Mouse (Mus musculus) gastrocnemius, postnatal 36 days (tissue): ENCODE results near the gene Mmp2. TPM values are rescaled to one million over a fixed set of nuclear protein-coding genes. Genes with fewer than 3 reads are reported as not detected.
"Not testable (repeated sequence)": the region's sequence is repeated elsewhere in the genome, so short reads cannot be mapped to it uniquely, and the experiment has no call there.

Experiments used
- DNase-seq, 2 experiments: peaks; one replicate each; pipeline ENCODE4 v3.0.0; 2022
- intact Hi-C: fragments of 180-260 bp; cut with DNase I; formaldehyde crosslinking; loops from one replicate; pipeline ENCODE4 v1.15.1; 2025
- long read RNA-seq, 2 experiments: library from polyadenylated mRNA; stranded (forward); transcript quantifications; one replicate each; pipeline ENCODE4 v2.0.0; 2021
- total RNA-seq, 2 experiments: library from RNA; stranded (reverse); gene quantifications; 2 replicates each; pipeline ENCODE4 v1.2.3; 2021

Gene Mmp2
- total RNA-seq, result 10 to 100 TPM; 59.7 to 60.9 TPM
- long read RNA-seq, experiment 1, transcript Mmp2-201 (13 exons, 3,078 nt), result major isoform, 15 of 30 reads
- long read RNA-seq, experiment 1, partial matches to known transcripts, result 6 of 30 reads
- long read RNA-seq, experiment 1, other reads (novel, unspliced or antisense), result 9 of 30 reads
- long read RNA-seq, experiment 2, transcript Mmp2-201 (13 exons, 3,078 nt), result major isoform, 13 of 39 reads
- long read RNA-seq, experiment 2, partial matches to known transcripts, result 14 of 39 reads
- long read RNA-seq, experiment 2, other reads (novel, unspliced or antisense), result 12 of 39 reads

DNA sequence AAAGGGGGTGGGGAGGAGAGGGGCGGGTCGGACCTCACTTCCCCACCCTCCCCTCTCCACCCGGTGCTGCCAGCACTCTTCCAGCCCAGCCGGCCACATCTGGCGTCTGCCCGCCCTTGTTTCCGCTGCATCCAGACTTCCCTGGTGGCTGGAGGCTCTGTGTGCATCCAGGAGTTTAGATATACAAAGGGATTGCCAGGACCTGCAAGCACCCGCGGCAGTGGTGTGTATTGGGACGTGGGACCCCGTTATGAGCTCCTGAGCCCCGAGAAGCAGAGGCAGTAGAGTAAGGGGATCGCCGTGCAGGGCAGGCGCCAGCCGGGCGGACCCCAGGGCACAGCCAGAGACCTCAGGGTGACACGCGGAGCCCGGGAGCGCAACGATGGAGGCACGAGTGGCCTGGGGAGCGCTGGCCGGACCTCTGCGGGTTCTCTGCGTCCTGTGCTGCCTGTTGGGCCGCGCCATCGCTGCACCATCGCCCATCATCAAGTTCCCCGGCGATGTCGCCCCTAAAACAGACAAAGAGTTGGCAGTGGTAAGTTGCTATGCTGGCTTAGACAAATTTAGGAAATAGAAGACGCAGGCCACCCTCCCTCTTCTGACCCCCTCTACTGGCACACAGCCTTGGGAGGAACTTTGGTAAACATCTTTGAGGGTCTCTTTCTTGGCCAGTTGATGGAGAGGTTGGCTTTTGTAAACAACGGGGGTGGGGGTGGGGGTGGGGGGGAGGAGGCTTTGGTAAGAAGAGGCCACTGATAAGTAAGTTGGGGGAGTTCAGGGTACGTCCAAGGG lies at the start of gene Mmp2:
Mmp2 (plus strand) TSS at position 49 of the 792 bp plus-strand sequence.
- DNase-seq, result peak; percentile 61 to 62
- intact Hi-C loops, result no loop called here

DNA sequence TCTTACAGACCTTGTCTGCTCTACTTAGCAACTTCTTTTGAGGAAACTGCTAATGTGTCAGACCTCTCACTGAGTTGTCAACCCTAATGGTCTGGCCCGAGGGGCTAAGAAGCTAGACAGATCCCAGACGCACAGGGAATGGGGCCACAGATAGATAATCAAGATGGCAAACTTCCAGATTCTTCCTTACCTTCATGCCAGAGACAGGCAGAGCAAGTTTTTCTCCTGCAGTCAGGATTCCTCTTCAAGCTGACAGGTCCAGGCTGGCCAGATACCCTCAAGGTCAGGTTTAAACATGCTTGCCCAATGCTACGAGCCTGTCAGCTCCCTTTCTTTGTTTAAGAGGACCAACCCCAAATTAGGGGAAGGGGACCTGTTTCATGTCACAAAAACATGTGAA lies 46.1 kb upstream of the Mmp2 start:
- intact Hi-C loops, result no loop called here
- no peak for DNase-seq

DNA sequence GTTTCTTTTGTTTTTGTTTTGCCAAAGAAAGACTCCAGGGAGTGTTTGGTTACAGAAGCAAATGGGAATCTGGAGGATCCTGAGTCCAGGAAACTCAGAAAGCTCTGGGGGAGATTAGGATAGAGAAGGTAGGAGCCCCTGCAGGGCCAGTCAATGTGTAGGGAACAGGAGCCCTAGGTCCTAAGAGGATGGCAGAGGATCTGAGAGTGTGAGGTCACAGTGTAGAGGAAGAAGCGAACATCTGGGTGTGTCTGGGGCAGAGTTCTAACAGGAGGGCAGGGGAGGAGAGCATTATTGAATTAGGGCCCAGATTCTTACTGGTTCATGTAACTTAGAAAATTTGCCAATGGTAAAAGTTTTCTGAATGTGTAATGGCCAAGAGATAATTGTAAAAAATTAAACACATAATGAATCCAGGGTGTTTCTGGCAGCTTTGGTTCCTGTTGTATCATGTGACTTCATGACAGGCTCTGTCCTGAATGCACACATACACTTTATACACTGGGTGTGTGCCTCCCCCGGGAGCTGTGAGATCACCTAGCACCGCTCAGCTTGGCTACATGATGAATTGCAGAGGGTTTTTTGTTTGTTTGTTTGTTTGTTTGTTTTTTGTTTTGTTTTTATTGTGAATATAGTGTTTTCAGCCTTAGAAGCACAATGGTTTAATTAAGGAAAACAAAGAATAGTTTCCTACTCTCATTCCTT lies 43.0 kb upstream of the Mmp2 start:
- intact Hi-C loops, result no loop called here
- DNase-seq, result no peak

DNA sequence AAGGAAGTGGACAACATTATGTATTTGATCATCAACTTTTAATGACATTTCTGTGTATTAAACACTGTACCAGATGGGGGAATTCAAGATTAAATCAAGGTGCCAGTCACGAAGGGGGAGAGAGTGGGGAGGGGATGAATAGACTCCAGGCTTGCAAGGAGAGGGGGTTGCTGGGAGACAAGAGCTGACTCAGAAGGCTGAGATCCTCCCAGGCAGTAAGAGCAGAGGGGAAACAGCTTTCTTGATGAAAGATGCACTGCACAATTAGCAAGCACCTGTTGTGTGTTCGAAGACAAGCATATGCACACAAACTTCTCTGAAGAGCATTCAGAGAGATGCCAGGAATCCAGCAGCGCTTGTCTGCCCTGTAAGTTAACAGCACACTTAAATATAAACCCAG lies 36.3 kb upstream of the Mmp2 start:
- intact Hi-C loops, result no loop called here

GRCm38 (mm10) chr8:92791999-92792398 lies 35.1 kb upstream of the Mmp2 start:
- intact Hi-C loops, DNase-seq: not testable (repeated sequence)

More for the DNA sequence above, 36.3 kb upstream of the Mmp2 start:
- DNase-seq, result no peak

- intact Hi-C loops, result no loop called here
These were observed 33.1 kb upstream of the Mmp2 start for GRCm38 (mm10) chr8:92793852-92794580.

DNA sequence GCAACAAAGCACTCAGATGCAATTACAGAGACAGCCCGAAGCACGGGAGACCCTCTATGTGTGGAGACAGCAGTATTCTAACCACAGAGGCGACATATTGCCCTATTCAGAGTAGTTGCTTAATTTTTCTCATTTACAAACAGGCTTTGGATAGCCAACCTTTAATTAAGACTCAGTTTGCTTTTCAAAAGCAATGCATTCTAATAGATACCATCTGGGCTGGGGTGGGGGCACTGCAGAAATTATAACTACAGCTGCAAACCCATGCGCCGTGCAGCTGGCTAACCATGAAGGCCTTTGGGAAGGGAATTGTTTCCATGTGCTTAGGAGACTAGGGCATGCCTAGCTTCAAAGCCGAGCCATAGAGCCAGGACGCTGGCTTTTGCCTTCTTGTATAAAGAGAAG lies 29.6 kb upstream of the Mmp2 start:
- DNase-seq, result no peak
- intact Hi-C loops, result no loop called here

More at GRCm38 (mm10) chr8:92793852-92794580, 33.1 kb upstream of the Mmp2 start:
- no peak for DNase-seq

GRCm38 (mm10) chr8:92799406-92799805 lies 27.7 kb upstream of the Mmp2 start:
- DNase-seq, result no peak
- intact Hi-C loops, result no loop called here

GRCm38 (mm10) chr8:92801231-92801630 lies 25.9 kb upstream of the Mmp2 start:
- DNase-seq, result no peak
- intact Hi-C loops, result no loop called here

DNA sequence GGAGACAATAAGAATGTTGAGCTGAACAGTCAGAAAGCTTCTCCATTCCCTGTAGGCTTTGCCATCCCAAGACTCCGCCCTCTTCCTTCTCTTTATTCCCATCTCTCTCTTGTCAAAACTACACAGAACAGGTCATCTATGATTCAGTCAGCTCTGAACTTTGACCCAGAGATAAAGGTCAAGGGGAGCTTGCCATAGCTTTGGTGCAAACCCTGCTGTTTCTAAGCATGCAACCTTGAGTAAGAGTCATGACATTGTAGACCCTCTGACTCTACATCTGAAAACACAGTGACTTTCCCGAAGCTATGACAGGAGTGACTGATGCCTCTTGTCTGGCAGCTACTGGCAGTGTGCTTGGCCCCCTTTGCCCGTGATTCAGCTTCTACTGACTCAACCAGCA lies 24.5 kb upstream of the Mmp2 start:
- DNase-seq, result no peak
- intact Hi-C loops, result no loop called here

DNA sequence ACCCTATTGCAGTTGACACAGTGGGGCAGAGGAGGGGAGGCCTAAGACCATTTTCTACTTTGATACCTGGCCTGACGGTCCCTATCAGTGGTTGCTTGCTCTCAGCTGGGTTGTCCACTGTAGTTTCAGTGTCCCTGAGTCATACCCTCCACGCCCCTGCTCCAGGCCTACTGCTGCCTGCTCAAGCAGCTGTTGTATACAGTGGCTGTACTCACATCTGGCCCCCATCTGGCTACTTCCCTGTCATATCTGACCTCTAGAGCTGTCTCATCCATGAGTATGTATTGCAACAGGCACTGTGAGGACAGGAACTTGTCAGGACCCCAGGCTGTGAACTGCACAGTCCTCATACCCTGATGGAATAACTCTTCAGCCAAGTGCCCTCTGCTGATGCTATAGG lies 14.3 kb upstream of the Mmp2 start:
- intact Hi-C loops, result no loop called here
- DNase-seq, result no peak

GRCm38 (mm10) chr8:92815661-92816060 lies 11.4 kb upstream of the Mmp2 start:
- intact Hi-C loops, result no loop called here
- no peak for DNase-seq

DNA sequence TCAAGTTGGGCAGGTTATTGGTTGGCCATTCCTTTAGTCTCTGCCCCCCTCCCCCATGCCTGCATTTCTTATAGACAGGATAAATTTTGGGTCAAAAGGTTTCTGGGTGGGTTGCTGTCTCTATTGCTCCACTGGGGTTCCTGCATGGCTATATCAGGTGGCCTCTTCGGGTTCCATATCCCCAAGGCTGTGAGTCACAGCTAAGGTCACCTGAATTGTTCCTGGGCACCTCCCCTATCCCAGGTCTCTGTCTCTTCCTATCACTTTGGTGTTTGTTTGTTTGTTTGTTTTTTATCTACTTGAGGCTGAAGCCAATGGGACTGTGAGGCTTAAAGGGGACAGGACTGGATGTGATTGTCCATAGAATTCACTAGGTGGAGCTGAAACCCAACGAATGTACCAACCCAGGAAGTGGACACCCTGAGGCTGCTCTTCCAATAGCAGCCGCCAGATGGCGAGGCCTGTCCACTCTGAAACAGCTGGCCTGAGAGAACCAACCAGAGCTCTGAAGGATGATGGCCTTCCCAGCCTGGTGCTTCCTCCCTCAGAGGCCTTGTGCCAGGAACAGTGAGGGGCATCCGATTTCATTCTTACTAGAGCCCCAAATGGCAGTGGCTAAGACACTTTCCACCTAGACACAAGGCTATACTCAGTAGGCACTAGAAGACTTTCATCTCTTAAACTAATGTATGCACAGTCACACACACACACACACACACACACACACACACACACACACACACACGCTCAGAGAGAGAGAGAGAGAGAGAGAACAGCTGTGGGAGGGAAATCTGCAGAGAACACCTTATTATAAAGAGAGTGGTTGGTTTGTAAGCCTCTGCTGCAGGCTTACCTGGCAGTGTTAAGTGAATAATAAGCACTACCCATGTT lies 8.9 kb upstream of the Mmp2 start:
- intact Hi-C loops, result loop anchor here (1.0 kb wide), 2 partner anchors 64 to 180 kb away; no protein-coding TSS in a partner anchor
- peak; percentile 87 to 91 for DNase-seq

- intact Hi-C loops, result no loop called here
These were observed 5.9 kb upstream of the Mmp2 start for GRCm38 (mm10) chr8:92821151-92821550.

DNA sequence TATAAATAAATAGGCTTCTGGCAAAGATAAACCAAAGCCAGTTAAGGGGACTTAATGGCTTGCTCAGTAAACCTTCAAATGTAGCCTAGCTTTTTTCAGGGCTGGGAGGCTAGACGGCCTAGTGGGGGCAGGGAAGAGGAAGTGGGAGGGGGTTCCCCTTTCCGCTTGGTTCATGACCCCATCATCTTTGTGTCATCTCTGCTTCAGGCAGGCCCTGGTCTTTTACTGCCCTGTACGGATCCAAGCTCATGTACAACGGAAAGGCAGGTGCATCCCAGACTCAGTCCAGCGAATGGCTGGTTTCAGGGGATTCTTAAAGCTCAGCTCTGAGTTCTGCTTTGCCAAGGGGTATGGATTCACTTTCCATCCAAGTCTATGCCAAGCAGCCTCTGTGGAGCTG lies 4.7 kb upstream of the Mmp2 start:
- intact Hi-C loops, result no loop called here
- no peak for DNase-seq

More at GRCm38 (mm10) chr8:92821151-92821550, 5.9 kb upstream of the Mmp2 start:
- DNase-seq, result no peak

DNA sequence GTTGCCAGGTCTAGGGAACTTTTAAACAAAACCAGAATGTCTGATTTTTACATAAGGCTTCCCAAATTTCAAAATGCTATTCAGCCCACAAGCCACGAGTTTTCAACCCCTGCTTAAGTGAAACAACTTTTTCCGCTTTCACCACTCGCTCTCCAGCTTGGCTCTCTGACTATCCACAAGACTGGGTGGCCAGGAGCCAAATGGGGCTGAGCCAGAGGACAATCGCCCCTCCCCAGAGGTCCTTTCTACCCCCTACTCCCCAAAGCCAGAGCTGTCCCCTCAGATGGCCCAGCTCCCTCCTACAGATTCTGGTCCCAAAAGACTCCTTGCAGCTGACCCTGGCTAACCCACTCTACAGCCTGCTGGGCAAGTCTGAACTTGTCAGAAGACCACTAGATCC lies 1.1 kb upstream of the Mmp2 start:
- intact Hi-C loops, result no loop called here
- DNase-seq, result peak; percentile 49 to 51

GRCm38 (mm10) chr8:92828251-92828743 lies 1.2 kb downstream of the Mmp2 start:
- intact Hi-C loops, result no loop called here
- peak; percentile 49 to 53 for DNase-seq

DNA sequence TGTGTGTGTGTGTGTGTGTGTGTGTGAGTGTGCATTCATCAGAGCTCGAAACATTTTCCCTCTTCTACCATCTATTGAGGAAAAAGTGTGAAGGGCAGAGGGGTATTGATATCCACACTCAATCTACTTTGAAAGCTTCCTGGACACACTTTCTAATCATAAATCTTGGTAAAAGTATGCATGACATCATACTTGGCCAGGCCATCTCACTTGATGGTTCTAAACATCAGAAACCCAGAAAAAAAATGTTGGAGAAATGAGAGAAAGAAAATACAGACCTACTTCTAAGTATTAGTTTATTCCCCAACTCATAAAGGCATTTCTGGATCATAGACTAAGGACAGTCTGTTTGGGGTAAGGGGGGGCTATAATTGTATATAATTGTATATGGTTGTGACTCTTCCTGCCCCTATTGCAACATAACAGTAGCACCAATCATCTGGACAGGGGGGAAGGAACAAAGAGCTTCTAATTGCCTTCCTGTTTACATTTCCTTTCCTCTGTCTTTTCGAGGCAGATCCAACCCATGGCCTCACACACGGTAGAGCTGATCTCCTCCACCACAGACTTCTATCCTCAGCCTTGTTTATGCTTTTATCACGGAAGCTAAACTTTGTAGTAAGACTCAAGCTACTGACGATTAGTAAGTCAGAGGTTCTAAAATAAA lies 7.1 kb downstream of the Mmp2 start:
- intact Hi-C loops, result no loop called here
- no peak for DNase-seq
